Mouse (Mus musculus) regulatory T cell (primary cell): ENCODE measurements around the gene 4931428L18Rik.
"Not testable (repeated sequence)": the region's sequence is repeated elsewhere in the genome, so short reads cannot be mapped to it uniquely, and the experiment has no call there.

Source experiments
- in situ Hi-C: fragments of 300-600 bp; cut with MboI, MseI; formaldehyde crosslinking; loops from one replicate; pipeline ENCODE4 v1.15.1; 2025; ENCODE audit warnings: high pct_unique_total_duplicates

Gene 4931428L18Rik

GRCm38 (mm10) chr1:31058861-31059351 is 163.6 kb downstream of the 4931428L18Rik start:
- in situ Hi-C loops: no loop called here

- in situ Hi-C loops: no loop called here
These were observed 164.3 kb downstream of the 4931428L18Rik start for GRCm38 (mm10) chr1:31058196-31058595.

- in situ Hi-C loops: no loop called here
These were observed 171.0 kb downstream of the 4931428L18Rik start for GRCm38 (mm10) chr1:31051370-31051921.

GRCm38 (mm10) chr1:31049954-31050652 is 172.4 kb downstream of the 4931428L18Rik start:
- in situ Hi-C loops: loop anchor here (25.0 kb wide), 1 partner anchor 1088 kb away; no protein-coding TSS in a partner anchor

- in situ Hi-C loops: loop anchor here (25.0 kb wide), 1 partner anchor 1081 kb away; no protein-coding TSS in a partner anchor
These were observed 179.3 kb downstream of the 4931428L18Rik start for GRCm38 (mm10) chr1:31043208-31043607.

GRCm38 (mm10) chr1:31042793-31043192 is 179.7 kb downstream of the 4931428L18Rik start:
- in situ Hi-C loops: loop anchor here (25.0 kb wide), 1 partner anchor 1080 kb away; no protein-coding TSS in a partner anchor

GRCm38 (mm10) chr1:31033851-31034534 is 188.5 kb downstream of the 4931428L18Rik start:
- in situ Hi-C loops: loop anchor here (25.0 kb wide), 1 partner anchor 1072 kb away; no protein-coding TSS in a partner anchor

- in situ Hi-C loops: loop anchor here (25.0 kb wide), 1 partner anchor 1070 kb away; no protein-coding TSS in a partner anchor
These were observed 190.1 kb downstream of the 4931428L18Rik start for GRCm38 (mm10) chr1:31032351-31032750.

GRCm38 (mm10) chr1:31023173-31023572 is 199.3 kb downstream of the 4931428L18Rik start:
- in situ Hi-C loops: no loop called here

GRCm38 (mm10) chr1:31019283-31019682 is 203.2 kb downstream of the 4931428L18Rik start:
- in situ Hi-C loops: no loop called here

GRCm38 (mm10) chr1:31017377-31017776 is 205.1 kb downstream of the 4931428L18Rik start:
- in situ Hi-C loops: no loop called here

- in situ Hi-C loops: no loop called here
These were observed 206.4 kb downstream of the 4931428L18Rik start for GRCm38 (mm10) chr1:31016068-31016467.

GRCm38 (mm10) chr1:31015261-31015660 is 207.2 kb downstream of the 4931428L18Rik start:
- in situ Hi-C loops: no loop called here

GRCm38 (mm10) chr1:30977868-30978267 is 244.6 kb downstream of the 4931428L18Rik start, which contains the start of gene AC153137.1:
AC153137.1 (minus strand) TSS chr1:30977968.
- in situ Hi-C loops: not testable (repeated sequence)

GRCm38 (mm10) chr1:30977239-30977638 is 245.2 kb downstream of the 4931428L18Rik start:
- in situ Hi-C loops: not testable (repeated sequence)

- in situ Hi-C loops: no loop called here
These were observed 270.7 kb downstream of the 4931428L18Rik start for GRCm38 (mm10) chr1:30951795-30952194.

- in situ Hi-C loops: no loop called here
These were observed 272.0 kb downstream of the 4931428L18Rik start for GRCm38 (mm10) chr1:30950456-30950835.

GRCm38 (mm10) chr1:30949710-30950455 is 272.6 kb downstream of the 4931428L18Rik start:
- in situ Hi-C loops: loop anchor here (25.0 kb wide), 1 partner anchor 113 kb away; no protein-coding TSS in a partner anchor

GRCm38 (mm10) chr1:30948950-30949639 is 273.4 kb downstream of the 4931428L18Rik start:
- in situ Hi-C loops: loop anchor here (25.0 kb wide), 1 partner anchor 112 kb away; no protein-coding TSS in a partner anchor

- in situ Hi-C loops: loop anchor here (25.0 kb wide), 1 partner anchor 111 kb away; no protein-coding TSS in a partner anchor
These were observed 274.0 kb downstream of the 4931428L18Rik start for GRCm38 (mm10) chr1:30948361-30948949.
